Comparison of ENCODE assay signal across 25 mouse cellular contexts in genomic region chr1:51536076-51536475, GRCm38 (mm10). TPM values are rescaled to one million over a fixed set of nuclear protein-coding genes. Genes with fewer than 3 reads are reported as not detected.
DNase-seq lines count a peak whose midpoint lies in the region; ATAC-seq lines count a peak whose summit lies in the region.
"Had no signal": no experiment of that assay in that cellular context is flagged by ENCODE, and none has a peak within 500 bp of the region (broad histone marks: within the 10 kb centered on the region; RNA-seq: fewer than 3 reads in every experiment).

No protein-coding gene starts in this region.

- H3K27ac ChIP-seq in kidney, embryonic 15.5 days, result no peak overlapping the region
- H3K27ac ChIP-seq: embryonic facial prominence, embryonic 13.5 days; embryonic facial prominence, embryonic 15.5 days; forebrain, embryonic 10.5 days; forebrain, embryonic 12.5 days had no signal

- no peaks in the 10 kb centered on the region for H3K27me3 ChIP-seq in kidney, embryonic 15.5 days
- H3K27me3 ChIP-seq: embryonic facial prominence, embryonic 13.5 days; embryonic facial prominence, embryonic 15.5 days; forebrain, embryonic 12.5 days; Patski had no signal

- H3K4me3 ChIP-seq in kidney, embryonic 15.5 days (replicated peaks), result no peak overlapping the region
- H3K4me3 ChIP-seq: embryonic facial prominence, embryonic 13.5 days; embryonic facial prominence, embryonic 15.5 days; erythroblast, embryonic 14.5 days; forebrain, embryonic 10.5 days; forebrain, embryonic 12.5 days had no signal

- no peak for ATAC-seq in kidney, embryonic 15.5 days (replicated peaks; ENCODE audit: low FRiP score)
- ATAC-seq: forebrain, embryonic 14.5 days; forebrain, embryonic 16.5 days; Patski had no signal

- intact Hi-C loops in left cerebral cortex, postnatal 10 days (cut with DNase I), result no loop called here

- H3K4me1 ChIP-seq in kidney, embryonic 15.5 days, result peaks cover 12% of the 10 kb centered on the region; the same call in 1 of the 2 replicates
- H3K4me1 ChIP-seq: embryonic facial prominence, embryonic 13.5 days; embryonic facial prominence, embryonic 15.5 days; forebrain, embryonic 12.5 days had no signal

- H3K9ac ChIP-seq in kidney, embryonic 15.5 days, result no peak overlapping the region
- H3K9ac ChIP-seq: embryonic facial prominence, embryonic 13.5 days; embryonic facial prominence, embryonic 15.5 days; forebrain, embryonic 12.5 days had no signal

- no peak overlapping the region for H3K4me2 ChIP-seq in kidney, embryonic 15.5 days
- H3K4me2 ChIP-seq: embryonic facial prominence, embryonic 13.5 days; embryonic facial prominence, embryonic 15.5 days; forebrain, embryonic 12.5 days had no signal

- DNase-seq in ES-CJ7 (ENCODE audit: low read depth, low spot score) (peak; percentile 65), R1 (ENCODE audit: low read depth, low spot score) (peak; percentile 73), ZHBTc4 (ENCODE audit: low read depth, low spot score) (peak; percentile 64)
- DNase-seq in frontal cortex, postnatal 10 days (ENCODE audit: low spot score in 2 of 2), result no peak
- DNase-seq in kidney, postnatal 10 days, result no peak
- no peak for DNase-seq in left cerebral cortex, postnatal 10 days (ENCODE audit: extremely low spot score in 1 of 2, low spot score in 2 of 2)
- DNase-seq: adrenal gland, adult 2 months; adrenal gland, postnatal 10 days; adrenal gland, postnatal 36 days; cerebellum, adult 11-12 months; cerebellum, adult 2 months; cerebellum, adult 9-11 months; cerebellum, postnatal 14 days; cerebellum, postnatal 36 days; embryo, embryonic 11 days had no signal

- WGBS in kidney, embryonic 15.5 days, result 97% methylated on average over 1 of the region's 1 CpGs

- H3K36me3 ChIP-seq in kidney, embryonic 15.5 days, result no peaks in the 10 kb centered on the region
- H3K36me3 ChIP-seq: embryonic facial prominence, embryonic 13.5 days; embryonic facial prominence, embryonic 15.5 days; forebrain, embryonic 10.5 days; forebrain, embryonic 12.5 days; G1E had no signal

- H3K9me3 ChIP-seq in kidney, embryonic 15.5 days (replicated peaks), result no peaks in the 10 kb centered on the region
- H3K9me3 ChIP-seq: embryonic facial prominence, embryonic 13.5 days; embryonic facial prominence, embryonic 15.5 days; forebrain, embryonic 10.5 days; forebrain, embryonic 12.5 days; G1E had no signal

RNA-seq across cellular contexts. Expression of gene Nabp1, which starts 57.9 kb away (rescaled TPM):
- 21.1 TPM in 2 replicates for polyA plus RNA-seq in kidney, embryonic 15.5 days (2015; fragmentation: Nextera tagmentation; extraction: Ambion mirVana)
- total RNA-seq in left cerebral cortex, postnatal 10 days (2021), result 10 to 100 TPM in 1 of 2 experiments, 1 to 10 TPM in 1; 9.4 to 12.9 TPM

Comparison
In these comparisons a context has a peak if more than half of its experiments do, and no peak if none do; other contexts are left out.
1. DNase-seq: peak in ES-CJ7 (single experiment), R1 (single experiment) and ZHBTc4 (single experiment); none in frontal cortex, postnatal 10 days (0 of 2), kidney, postnatal 10 days (single experiment) and left cerebral cortex, postnatal 10 days (0 of 2).